Mouse (Mus musculus) stomach, postnatal 0 days (tissue): ENCODE data around the gene Ttll10. TPM values are rescaled to one million over a fixed set of nuclear protein-coding genes. Genes with fewer than 3 reads are reported as not detected.

ENCODE experiments used
- ATAC-seq: fragments of 200-750 bp; cut with Nextera tagmentation; 2 replicates; pipeline ENCODE4 v1.8.0; 2017; ENCODE audit not compliant: low FRiP score, low TSS enrichment
- DNase-seq: peaks from one replicate; pipeline ENCODE4 v3.0.0-alpha.2; 2016; ENCODE audit warnings: low spot score
- H3K27ac ChIP-seq: fragments of 300-500 bp; sonication (generic); replicated peaks from 2 replicates; pipeline ENCODE4 v1.5.1; 2014; ENCODE audit warnings: mild to moderate bottlenecking, control low read depth
- H3K27me3 ChIP-seq: fragments of 300-500 bp; sonication (generic); 2 replicates; pipeline ENCODE4 v1.6.1; 2014; ENCODE audit warnings: low read length; ENCODE audit not compliant: control insufficient read depth, insufficient read depth
- H3K36me3 ChIP-seq: fragments of 300-500 bp; sonication (generic); 2 replicates; pipeline ENCODE4 v1.6.1; 2014; ENCODE audit warnings: low read length, mixed read lengths; ENCODE audit not compliant: control insufficient read depth, insufficient read depth
- H3K4me1 ChIP-seq: fragments of 300-500 bp; sonication (generic); replicated peaks from 2 replicates; pipeline ENCODE4 v1.6.1; 2014; ENCODE audit warnings: antibody characterized with exemption; ENCODE audit not compliant: control insufficient read depth, insufficient read depth
- H3K4me2 ChIP-seq: fragments of 300-500 bp; sonication (generic); replicated peaks from 2 replicates; pipeline ENCODE4 v1.6.1; 2014; ENCODE audit warnings: low read depth, mild to moderate bottlenecking, control low read depth, moderate library complexity
- H3K4me3 ChIP-seq: fragments of 300-500 bp; sonication (generic); 2 replicates; pipeline ENCODE4 v1.5.1; 2014; ENCODE audit warnings: low read depth, low read length, control low read depth
- H3K9ac ChIP-seq: fragments of 300-500 bp; sonication (generic); 2 replicates; pipeline ENCODE4 v1.6.1; 2014; ENCODE audit warnings: mild to moderate bottlenecking, low read length, control low read depth, mixed read lengths
- H3K9me3 ChIP-seq: fragments of 300-500 bp; sonication (generic); 2 replicates; pipeline ENCODE4 v1.6.1; 2016; ENCODE audit warnings: low read length; ENCODE audit not compliant: control insufficient read depth
- CTCF ChIP-seq: IDR thresholded peaks from 2 replicates; pipeline ENCODE4 v1.5.1; 2016; ENCODE audit warnings: antibody characterized with exemption, low read depth, mild to moderate bottlenecking, moderate library complexity
- EP300 ChIP-seq: optimal IDR thresholded peaks from 2 replicates; pipeline ENCODE3; 2016; ENCODE audit warnings: antibody characterized with exemption
- WGBS: fragments of 180-500 bp; shearing (Covaris S2); extraction: QIAGEN DNeasy Blood & Tissue Kit; methylation state at CpG from one replicate; pipeline ENCODE4 v1.1.7; 2014; 5-methylcytosine and 5-hydroxymethylcytosine counted together
- polyA plus RNA-seq: library from polyadenylated mRNA; unstranded; fragments of >200 nt; fragmentation: Nextera tagmentation; extraction: Ambion mirVana; gene quantifications from 2 replicates; pipeline ENCODE4 v1.2.1, GENCODE M21; 2015

The Ttll10 gene
- polyA plus RNA-seq, 1 experiment from 2014 or later = 2.7 TPM

GRCm38 (mm10) chr4:156063861-156064509 is 4.8 kb upstream of the Ttll10 start:
- Histone ChIP-seq H3K4me2 (no peak overlapping the region), H3K4me1 (peaks cover 4% of the 10 kb centered on the region; the same call in 1 of the 2 replicates), H3K4me3 (no peak overlapping the region), H3K27ac (peak overlapping the region; percentile 82), H3K9me3 (no peaks in the 10 kb centered on the region), H3K9ac (peak overlapping the region; percentile 45), H3K27me3 (no peaks in the 10 kb centered on the region), H3K36me3 (no peaks in the 10 kb centered on the region)
- peak; percentile 75 for DNase-seq
- ATAC-seq = no peak
- TF ChIP-seq CTCF (no peak), EP300 (no peak)
- 18% methylated on average over 4 of the region's 4 CpGs for WGBS

- H3K4me2 ChIP-seq = peak overlapping the region; percentile 53
- ATAC-seq (peak; percentile 96), DNase-seq (peak; percentile 97)
- H3K27me3 ChIP-seq = no peaks in the 10 kb centered on the region
- H3K36me3 ChIP-seq = no peaks in the 10 kb centered on the region
- peak overlapping the region; percentile 97 for H3K27ac ChIP-seq
- H3K9ac ChIP-seq = peak overlapping the region; percentile 78
- no peaks in the 10 kb centered on the region for H3K9me3 ChIP-seq
- TF ChIP-seq EP300 (no peak), CTCF (no peak)
- H3K4me3 ChIP-seq = peak overlapping the region; percentile 47
- WGBS = 21% methylated on average over 9 of the region's 10 CpGs
- peaks cover 4% of the 10 kb centered on the region; the same call in 1 of the 2 replicates for H3K4me1 ChIP-seq
Observed at GRCm38 (mm10) chr4:156059713-156060112, 499 bp upstream of the Ttll10 start.

- no peak for ATAC-seq
- peak overlapping the region; percentile 53 for H3K4me2 ChIP-seq
- H3K9me3 ChIP-seq = no peaks in the 10 kb centered on the region
- H3K4me1 ChIP-seq = peaks cover 1% of the 10 kb centered on the region; the same call in 1 of the 2 replicates
- TF ChIP-seq EP300 (no peak), CTCF (no peak)
- H3K9ac ChIP-seq = peak overlapping the region; percentile 78
- peak overlapping the region; percentile 97 for H3K27ac ChIP-seq
- peak; percentile 67 for DNase-seq
- no peaks in the 10 kb centered on the region for H3K27me3 ChIP-seq
- H3K36me3 ChIP-seq = no peaks in the 10 kb centered on the region
- peak overlapping the region; percentile 47 for H3K4me3 ChIP-seq
- WGBS = 45% methylated on average over 9 of the region's 9 CpGs
Observed at GRCm38 (mm10) chr4:156058826-156059225, 388 bp downstream of the Ttll10 start.

DNA sequence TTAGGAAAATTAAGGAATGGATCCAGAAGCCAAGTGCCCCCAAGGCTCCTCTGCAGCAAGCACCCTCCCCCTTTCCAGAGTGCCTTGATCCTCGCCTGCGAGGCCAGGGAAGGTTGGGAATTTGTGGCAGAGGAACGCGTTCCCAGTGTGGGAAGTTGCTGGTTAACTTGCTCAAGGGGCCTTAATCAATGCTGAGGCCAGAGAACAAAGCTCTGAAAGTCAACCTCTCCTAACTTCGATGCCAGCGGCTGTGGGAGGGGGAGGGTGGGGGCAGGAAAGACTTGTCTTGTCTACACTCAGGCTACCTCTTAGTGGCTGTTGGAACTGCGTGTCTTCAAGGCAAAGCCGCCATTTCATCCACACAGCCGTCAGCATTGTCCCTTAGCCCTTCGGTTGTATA is 1.5 kb downstream of the Ttll10 start:
- TF ChIP-seq CTCF = no peak
- no peak for TF ChIP-seq EP300
- ATAC-seq (no peak), DNase-seq (peak; percentile 57)
- 49% methylated on average over 10 of the region's 10 CpGs for WGBS
- Histone ChIP-seq H3K9ac (peak overlapping the region; percentile 78), H3K4me2 (peak overlapping the region; percentile 53), H3K4me1 (no peaks in the 10 kb centered on the region), H3K4me3 (peak overlapping the region; percentile 47), H3K36me3 (no peaks in the 10 kb centered on the region), H3K27ac (peak overlapping the region; percentile 97), H3K9me3 (no peaks in the 10 kb centered on the region), H3K27me3 (no peaks in the 10 kb centered on the region)

DNA sequence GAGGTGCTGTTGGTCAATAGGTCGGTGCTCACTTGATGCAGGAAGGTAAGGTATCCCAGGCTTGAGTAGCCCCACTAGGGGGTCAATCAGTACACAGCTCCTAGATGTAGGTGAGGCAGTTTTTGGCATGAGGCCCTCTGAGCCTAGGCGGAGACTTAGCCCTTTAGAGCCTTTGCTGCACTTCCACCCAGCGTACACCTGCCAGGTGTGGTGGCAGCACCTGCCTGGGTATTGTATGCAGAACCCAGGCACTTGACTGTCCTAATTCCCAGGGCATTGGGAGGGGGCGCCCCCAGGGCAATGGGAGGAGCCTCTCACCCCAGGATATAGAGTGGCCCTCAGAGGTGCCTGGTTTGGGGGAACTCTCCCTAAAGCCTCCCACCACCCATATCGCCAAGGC is 4.0 kb downstream of the Ttll10 start:
- 61% methylated on average over 5 of the region's 5 CpGs for WGBS
- TF ChIP-seq CTCF = peak; percentile 50
- no peak for TF ChIP-seq EP300
- no peaks in the 10 kb centered on the region for H3K36me3 ChIP-seq
- no peaks in the 10 kb centered on the region for H3K9me3 ChIP-seq
- no peaks in the 10 kb centered on the region for H3K27me3 ChIP-seq
- H3K4me2 ChIP-seq = peak overlapping the region; percentile 53; the same call in 1 of the 2 replicates
- ATAC-seq (no peak), DNase-seq (peak; percentile 59)
- H3K4me3 ChIP-seq = no peak overlapping the region
- H3K4me1 ChIP-seq = no peaks in the 10 kb centered on the region
- H3K9ac ChIP-seq = no peak overlapping the region
- peak overlapping the region; percentile 56; the same call in 1 of the 2 replicates for H3K27ac ChIP-seq

- Histone ChIP-seq H3K9ac (no peak overlapping the region), H3K27ac (peak overlapping the region; percentile 56), H3K4me2 (no peak overlapping the region; the same call in 1 of the 2 replicates), H3K4me3 (no peak overlapping the region), H3K36me3 (no peaks in the 10 kb centered on the region), H3K9me3 (no peaks in the 10 kb centered on the region), H3K4me1 (no peaks in the 10 kb centered on the region), H3K27me3 (no peaks in the 10 kb centered on the region)
- no peak for ATAC-seq
- TF ChIP-seq EP300 (no peak), CTCF (no peak)
- peak; percentile 39 for DNase-seq
- WGBS = 87% methylated on average over 6 of the region's 6 CpGs
Observed at GRCm38 (mm10) chr4:156054606-156055005, 4.6 kb downstream of the Ttll10 start.
